Mouse (Mus musculus) urinary bladder, postnatal 36 days (tissue): ENCODE data around the gene Sohlh1.
A peak's percentile ranks its signal among the peaks of the same experiment; 100 is the strongest.

Experiments
- DNase-seq, 2 experiments: peaks; one replicate each; pipeline ENCODE4 v3.0.0; 2022; ENCODE audit warnings: low spot score in 2 of 2, mixed read lengths in 1 of 2

Gene Sohlh1

GRCm38 (mm10) chr2:25847226-25847625, at the start of gene Sohlh1:
Gene Sohlh1, minus strand, starts transcription at chr2:25847248.
- DNase-seq: no peak

GRCm38 (mm10) chr2:25892440-25892839, 45.4 kb upstream of the Sohlh1 start:
- no peak for DNase-seq

GRCm38 (mm10) chr2:25888144-25888543, 41.1 kb upstream of the Sohlh1 start:
- DNase-seq: no peak

- DNase-seq: no peak
Observed at GRCm38 (mm10) chr2:25887226-25887625, 40.2 kb upstream of the Sohlh1 start.

DNA sequence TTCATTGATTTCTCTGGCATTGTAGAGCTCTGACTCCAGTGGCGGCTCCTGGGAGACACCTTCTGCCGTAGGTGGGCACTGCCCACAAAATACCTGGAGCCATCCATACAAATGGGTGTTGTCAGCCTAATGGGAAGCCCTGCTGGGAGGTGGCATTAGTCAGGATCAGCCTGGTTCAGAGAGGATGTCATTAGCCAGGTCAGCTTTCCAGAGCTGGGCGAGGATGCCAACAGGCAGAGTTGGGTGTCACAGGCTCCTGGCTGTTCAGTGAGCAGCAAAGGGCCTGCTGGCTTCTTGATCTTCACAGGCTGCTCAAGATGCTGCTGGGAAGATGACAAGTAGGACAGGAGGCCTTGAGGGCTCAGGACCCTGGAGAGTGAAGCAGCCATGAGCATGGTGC, 37.7 kb upstream of the Sohlh1 start:
- no peak for DNase-seq

- no peak for DNase-seq
Observed at GRCm38 (mm10) chr2:25882276-25882675, 35.2 kb upstream of the Sohlh1 start.

DNA sequence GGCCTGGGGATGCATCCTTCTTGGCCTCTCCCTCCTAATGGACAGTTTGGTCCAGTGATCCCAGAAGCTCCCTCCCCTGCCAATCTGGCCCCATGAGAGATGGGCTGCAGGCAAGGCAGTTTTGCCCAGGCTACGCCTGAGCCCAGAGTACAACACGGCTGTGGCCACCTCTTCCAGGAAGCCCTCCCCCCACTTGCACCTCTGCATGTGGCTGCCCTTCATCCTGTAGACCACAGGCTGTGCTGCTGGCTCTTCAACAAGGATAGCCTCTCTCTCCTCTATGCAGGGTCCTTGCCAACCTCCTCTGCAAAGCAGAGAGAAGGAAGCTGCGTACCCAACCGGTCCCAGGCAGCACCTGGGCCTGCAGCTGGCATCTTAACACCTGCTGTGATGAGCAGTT, 32.0 kb upstream of the Sohlh1 start:
- DNase-seq: no peak

DNA sequence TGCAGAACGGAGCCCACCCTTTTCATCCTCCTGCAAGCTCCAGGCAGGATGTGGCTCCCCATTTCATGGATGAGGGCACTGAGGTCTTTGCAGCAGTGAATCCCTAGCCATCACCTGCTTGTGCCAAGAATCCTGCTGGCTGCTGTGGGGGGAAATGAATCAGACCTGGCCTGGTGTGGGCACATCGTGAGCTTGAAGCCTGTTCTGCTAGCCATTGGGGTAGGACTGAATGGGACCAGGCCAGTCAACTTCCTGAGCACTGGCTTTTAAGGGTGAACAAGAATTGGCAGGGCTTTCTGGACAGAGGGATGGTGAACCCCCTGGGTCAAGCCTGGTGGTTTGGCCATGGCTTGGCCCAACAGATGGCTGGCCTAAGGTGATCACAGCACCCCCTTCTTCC, 31.5 kb upstream of the Sohlh1 start:
- no peak for DNase-seq

- no peak for DNase-seq
Observed at GRCm38 (mm10) chr2:25877736-25878268, 30.8 kb upstream of the Sohlh1 start.

DNA sequence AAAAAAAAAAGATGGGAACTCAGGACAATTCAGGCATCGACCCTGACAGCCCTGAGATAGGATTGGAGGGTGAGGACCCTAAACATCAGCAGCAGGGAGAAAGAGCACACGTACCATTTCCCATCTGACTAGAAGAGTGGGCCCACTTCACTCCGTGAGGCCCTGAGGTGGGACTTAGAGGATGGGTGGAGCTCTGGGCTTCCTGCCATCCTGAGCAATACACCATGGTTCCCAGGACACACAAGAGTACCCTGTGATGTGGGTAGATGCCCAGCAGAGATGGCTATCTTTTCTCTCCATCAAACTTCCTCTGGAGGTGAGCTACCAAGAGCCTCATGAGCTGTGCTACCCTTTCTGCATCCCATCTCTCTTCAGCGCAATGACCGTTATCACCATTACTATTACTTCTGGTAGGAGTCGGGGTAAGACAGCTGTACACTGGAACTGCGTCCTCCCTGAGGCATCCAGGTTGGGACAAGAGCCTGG, 30.2 kb upstream of the Sohlh1 start:
- DNase-seq: no peak

- no peak for DNase-seq
Observed at GRCm38 (mm10) chr2:25866656-25867055, 19.6 kb upstream of the Sohlh1 start.

GRCm38 (mm10) chr2:25865412-25865811, 18.4 kb upstream of the Sohlh1 start:
- DNase-seq: no peak

DNA sequence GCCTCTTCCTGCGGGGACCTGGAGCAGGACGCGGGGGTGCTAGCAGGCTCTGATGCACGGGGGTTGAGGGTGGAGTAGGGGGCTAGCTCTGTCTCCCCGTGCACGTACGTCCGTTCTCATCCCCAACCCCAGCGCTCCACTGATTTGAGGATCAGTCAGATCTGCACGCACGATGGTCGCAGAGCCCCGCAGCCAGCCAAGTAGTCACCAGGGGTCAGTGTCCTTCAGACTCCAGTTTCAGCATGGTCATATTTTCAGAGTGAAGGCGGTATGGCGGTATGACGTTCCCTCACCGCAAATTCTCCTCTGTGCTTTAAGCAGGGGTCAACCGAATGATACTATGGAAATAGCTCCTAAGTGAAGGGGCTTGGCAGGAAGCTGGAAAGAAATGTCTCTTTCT, 17.2 kb upstream of the Sohlh1 start:
- no peak for DNase-seq

DNA sequence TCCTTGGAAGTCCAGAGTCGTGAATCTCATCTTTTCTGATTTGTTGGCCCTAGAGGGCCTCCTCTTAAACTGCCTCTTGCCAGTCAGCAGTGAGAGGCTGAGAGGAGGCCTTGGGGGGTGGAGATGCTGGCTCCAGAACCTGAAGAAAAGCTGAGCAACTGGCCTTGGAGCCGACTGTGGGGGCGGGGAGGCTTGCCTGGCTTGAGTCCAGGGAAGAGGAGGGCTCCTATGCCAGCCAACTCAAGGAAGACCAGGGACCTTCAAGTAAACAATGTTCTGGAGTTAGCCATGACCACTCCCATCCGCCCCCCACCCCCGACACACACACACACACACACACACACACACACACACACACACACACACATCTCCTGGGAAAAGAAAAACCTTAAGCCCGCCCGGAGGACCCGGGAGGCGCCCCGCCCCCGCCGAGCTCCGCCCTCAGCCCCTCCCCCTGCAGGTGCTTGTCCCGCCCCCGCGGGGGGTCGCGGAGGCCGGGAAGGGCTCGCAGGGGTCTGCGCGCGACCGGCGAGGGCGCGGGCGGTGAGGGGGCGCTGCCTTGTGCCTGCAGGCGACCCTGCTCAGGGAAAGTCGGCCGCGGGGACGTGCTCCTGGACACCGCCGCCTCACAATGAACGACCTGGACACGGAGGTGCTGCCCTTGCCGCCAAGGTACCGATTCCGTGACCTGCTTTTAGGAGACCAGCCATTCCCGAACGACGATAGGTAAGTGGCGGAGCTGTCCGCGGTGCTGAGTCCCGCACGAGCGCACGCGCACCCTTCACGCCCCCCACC, 16.5 kb upstream of the Sohlh1 start, which contains the start of gene Kcnt1:
Kcnt1 (plus strand) TSS at position 398 of the 795 bp plus-strand sequence.
- DNase-seq: peak in 1 of 2 experiments; percentile 12

DNA sequence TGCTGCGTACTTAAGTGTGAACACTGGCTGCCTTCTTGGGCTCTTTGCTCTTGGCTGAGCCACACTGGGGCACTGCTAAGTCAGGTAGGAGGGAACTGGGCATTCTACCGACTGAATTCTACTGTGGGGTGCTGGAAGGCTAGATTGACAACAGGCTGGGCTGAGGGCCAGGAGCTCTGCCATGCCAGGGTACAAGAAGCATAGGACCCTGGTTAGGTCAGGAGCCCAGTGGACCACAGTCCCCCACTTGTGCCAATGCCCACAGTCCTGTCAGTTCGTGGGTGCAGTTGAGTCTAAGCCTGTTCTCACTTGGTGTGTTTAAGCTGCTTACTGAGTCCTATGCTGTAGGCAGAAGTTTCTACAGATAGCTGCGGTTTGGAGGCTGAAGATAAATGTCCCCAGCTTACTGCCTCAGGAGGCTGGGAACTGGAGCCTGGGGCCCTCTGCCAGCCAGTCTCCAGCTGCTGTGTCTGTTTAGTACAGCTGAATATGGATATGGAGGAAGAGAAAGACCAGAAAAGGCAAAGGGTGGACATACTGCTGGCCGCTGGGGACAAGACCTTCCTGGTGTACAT, 15.7 kb upstream of the Sohlh1 start:
- DNase-seq: no peak

DNA sequence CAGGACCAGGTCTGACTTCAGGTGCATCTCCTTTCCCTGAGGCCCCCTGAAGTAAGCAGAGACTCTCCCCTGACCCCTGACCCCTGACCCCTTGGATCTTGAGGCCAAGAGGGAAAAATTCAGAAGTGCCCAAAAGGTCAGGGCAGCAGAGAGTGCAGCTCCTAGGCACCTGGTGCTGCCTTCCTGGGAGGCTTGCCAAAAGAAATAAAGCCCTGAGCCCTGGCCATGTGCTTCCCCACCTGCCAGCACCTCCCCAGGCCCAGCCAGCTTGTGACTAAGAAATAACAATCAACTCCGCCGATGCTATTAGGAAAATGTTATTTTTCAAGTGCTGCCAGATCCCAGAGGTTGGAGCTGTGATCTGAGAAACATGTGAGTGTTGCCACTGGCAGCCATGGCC, 15.0 kb upstream of the Sohlh1 start:
- no peak for DNase-seq

- DNase-seq: no peak
Observed at GRCm38 (mm10) chr2:25859891-25860290, 12.8 kb upstream of the Sohlh1 start.

DNA sequence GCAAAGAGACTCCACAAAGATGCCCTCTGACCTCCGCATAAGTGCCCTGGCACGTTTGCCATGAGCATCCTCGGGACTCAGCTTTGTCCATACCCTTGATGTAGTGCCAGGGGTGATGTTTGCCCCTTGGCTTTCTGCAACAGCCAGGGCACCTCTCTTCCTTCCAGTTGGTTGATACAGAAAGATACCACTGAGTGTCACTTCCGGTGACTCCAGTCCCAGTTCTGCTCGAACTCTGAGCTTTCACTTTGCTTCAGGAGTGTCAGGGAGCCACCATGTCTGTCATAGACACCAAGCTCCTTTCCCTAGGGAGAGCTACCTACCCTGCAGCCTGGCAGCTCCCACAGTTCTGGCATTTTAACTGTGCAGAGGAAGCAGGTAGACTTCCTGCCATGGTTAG, 7.0 kb upstream of the Sohlh1 start:
- no peak for DNase-seq

DNA sequence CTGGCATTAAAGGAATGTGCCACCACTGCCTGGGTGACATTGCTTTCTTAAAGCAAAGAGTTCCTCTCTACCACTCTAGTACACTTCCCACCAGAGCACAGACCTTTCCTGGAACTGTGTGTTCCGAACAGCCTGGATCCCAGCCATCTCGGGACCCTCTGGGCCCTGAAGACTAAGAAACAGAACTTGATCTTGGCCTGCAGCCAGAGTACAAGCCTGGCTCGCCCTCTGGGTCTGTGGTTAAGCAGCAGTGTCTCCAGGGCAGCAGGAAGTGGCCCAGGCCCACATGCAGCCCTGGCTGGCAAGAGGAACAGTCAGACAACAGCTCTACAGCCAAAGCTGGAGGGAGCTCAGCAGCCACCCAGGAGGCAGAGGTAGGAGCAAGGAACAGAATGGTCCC, 5.6 kb upstream of the Sohlh1 start:
- peak in 1 of 2 experiments; percentile 31 for DNase-seq

DNA sequence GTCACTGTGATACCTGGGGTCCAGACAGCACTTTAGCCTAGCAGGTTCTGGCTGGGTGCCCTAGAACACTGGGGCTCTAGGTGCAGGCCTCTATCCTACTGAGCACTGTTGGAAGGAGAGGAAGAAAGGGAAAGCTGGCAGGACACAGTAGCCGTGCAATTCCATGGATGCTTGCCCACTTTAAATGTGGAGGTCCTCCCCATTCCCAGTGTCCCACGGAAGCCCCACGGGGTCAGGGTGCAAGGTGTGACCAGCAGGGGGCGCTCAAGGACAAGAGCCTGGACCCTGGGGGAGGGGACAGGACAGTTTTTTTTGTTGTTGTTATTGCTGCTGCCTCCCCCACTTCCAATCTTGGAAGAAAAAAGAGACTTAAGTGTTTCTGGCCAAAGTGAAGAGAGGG, 3.3 kb upstream of the Sohlh1 start:
- peak in 1 of 2 experiments; percentile 14 for DNase-seq

GRCm38 (mm10) chr2:25846516-25846915, 532 bp downstream of the Sohlh1 start:
- no peak for DNase-seq

GRCm38 (mm10) chr2:25844097-25844496, 3.0 kb downstream of the Sohlh1 start:
- DNase-seq: no peak

DNA sequence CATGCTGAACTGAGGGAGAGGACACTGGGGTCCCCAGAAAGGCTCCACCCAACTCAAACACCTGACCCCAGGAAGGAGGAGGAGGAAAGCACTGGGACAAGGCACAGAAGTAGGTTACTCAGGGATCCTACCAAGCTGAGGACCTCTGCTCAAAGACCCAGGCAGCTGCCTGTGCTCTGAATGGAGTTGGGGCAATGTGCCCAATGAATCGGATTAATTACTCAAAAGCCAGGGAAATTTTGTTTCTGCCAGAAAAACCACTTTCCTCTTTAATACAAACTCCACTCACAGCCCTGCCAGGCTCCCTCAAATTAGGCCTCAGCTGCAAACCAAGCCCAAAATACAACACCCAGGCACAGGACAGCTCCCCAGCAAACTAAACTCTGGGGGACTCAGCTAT, 4.3 kb downstream of the Sohlh1 start:
- no peak for DNase-seq
